In the genomic region with DNA sequence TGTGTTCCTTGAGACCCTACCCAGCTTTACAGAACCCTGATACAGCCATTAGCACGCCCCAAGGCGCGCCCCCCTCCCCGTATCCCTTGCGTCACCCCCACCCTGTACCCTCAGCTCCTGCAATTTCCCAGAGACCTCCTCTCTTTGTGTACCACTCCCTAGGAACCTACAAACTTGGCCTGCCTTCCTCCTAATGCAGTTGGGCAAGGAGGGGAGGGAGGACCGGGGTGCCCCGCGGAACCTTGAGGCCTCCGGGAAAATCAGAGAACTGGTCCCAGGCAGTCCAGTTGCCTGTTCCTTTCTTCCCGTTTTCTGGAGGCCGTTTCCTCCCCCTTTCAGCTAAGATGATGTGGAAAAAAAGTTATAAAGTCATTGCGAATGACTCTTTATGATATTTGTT, we compare ENCODE assay signal across 8 mouse cellular contexts. TPM values are rescaled to one million over a fixed set of nuclear protein-coding genes. Genes with fewer than 3 reads are reported as not detected.
DNase-seq lines count a peak whose midpoint lies in the region; ATAC-seq lines count a peak whose summit lies in the region.

No protein-coding gene starts in this region.

- H3K4me1 ChIP-seq in kidney, embryonic 16.5 days (ENCODE audit: insufficient read depth, low read length) = peaks cover 17% of the 10 kb centered on the region
- peaks cover 10% of the 10 kb centered on the region for H3K4me1 ChIP-seq in neural tube, embryonic 12.5 days

- no peak for ATAC-seq in kidney, embryonic 16.5 days (ENCODE audit: low FRiP score, low TSS enrichment)
- no peak; the same call in 1 of the 2 replicates for ATAC-seq in neural tube, embryonic 12.5 days (ENCODE audit: low FRiP score, low read depth)
- no peak for ATAC-seq in inflammation-experienced regulatory T-cells, adult 6 months
- no peak for ATAC-seq in megakaryocyte progenitor cell, adult 5-6 weeks (replicated peaks; ENCODE audit: poor library complexity)

- 0 out of 2 replicates have a peak overlapping the region, but pooled peaks have one; percentile 34 for H3K27ac ChIP-seq in kidney, embryonic 16.5 days (ENCODE audit: low read length)
- H3K27ac ChIP-seq in neural tube, embryonic 12.5 days = no peak overlapping the region

- H3K9ac ChIP-seq in kidney, embryonic 16.5 days (replicated peaks; ENCODE audit: low read length) = peak overlapping the region; percentile 93
- H3K9ac ChIP-seq in neural tube, embryonic 12.5 days = peak overlapping the region; percentile 84

- peak overlapping the region; percentile 77 for H3K4me3 ChIP-seq in kidney, embryonic 16.5 days (ENCODE audit: low read length)
- peak overlapping the region; percentile 81 for H3K4me3 ChIP-seq in neural tube, embryonic 12.5 days

- peak; percentile 7 to 11 for DNase-seq in cerebellum, adult 18-20 months
- no peak for DNase-seq in cerebellum, adult 11 months
- DNase-seq in testis, postnatal 10 days (ENCODE audit: low spot score) = peak; percentile 46
- no peak for DNase-seq in testis, postnatal 14 days (ENCODE audit: low spot score)

- 13% methylated on average over 12 of the region's 12 CpGs for WGBS in kidney, embryonic 16.5 days
- WGBS in neural tube, embryonic 12.5 days = 7% methylated on average over 12 of the region's 12 CpGs

- H3K4me2 ChIP-seq in kidney, embryonic 16.5 days (replicated peaks; ENCODE audit: low read depth, low read length) = peak overlapping the region; percentile 96
- peak overlapping the region; percentile 97 for H3K4me2 ChIP-seq in neural tube, embryonic 12.5 days (replicated peaks)

- no peaks in the 10 kb centered on the region for H3K36me3 ChIP-seq in kidney, embryonic 16.5 days (ENCODE audit: insufficient read depth, low read length)
- H3K36me3 ChIP-seq in neural tube, embryonic 12.5 days = no peaks in the 10 kb centered on the region

- H3K9me3 ChIP-seq in kidney, embryonic 16.5 days (ENCODE audit: low read length) = no peaks in the 10 kb centered on the region
- H3K9me3 ChIP-seq in neural tube, embryonic 12.5 days = no peaks in the 10 kb centered on the region

- H3K27me3 ChIP-seq in kidney, embryonic 16.5 days (ENCODE audit: insufficient read depth, low read length) = no peaks in the 10 kb centered on the region
- H3K27me3 ChIP-seq in neural tube, embryonic 12.5 days (replicated peaks) = no peaks in the 10 kb centered on the region

RNA-seq across cellular contexts. Expression of a gene that starts 1.3 kb away (rescaled TPM):
- 17.4 and 17.5 TPM in 2 replicates for polyA plus RNA-seq in kidney, embryonic 16.5 days (2015; fragmentation: Nextera tagmentation; extraction: Ambion mirVana)
- polyA plus RNA-seq in neural tube, embryonic 12.5 days (2016; fragmentation: Nextera tagmentation; extraction: Ambion mirVana) = 13.6 and 15.2 TPM in 2 replicates
- polyA plus RNA-seq in inflammation-experienced regulatory T-cells, adult 6 months (2017; shearing (Covaris generic)) = 1 to 10 TPM; 1.7 to 3.8 (median 2.8) TPM
- total RNA-seq in megakaryocyte progenitor cell, adult 5-6 weeks (2015) = 8.9 and 10.9 TPM in 2 replicates
- total RNA-seq in megakaryocyte progenitor cell, adult 5-6 weeks (2017) = 5.9 and 9.7 TPM in 2 replicates

RNA-seq across cellular contexts. Expression of a gene that starts 43.2 kb away (rescaled TPM):
- 67.5 and 68.8 TPM in 2 replicates for polyA plus RNA-seq in kidney, embryonic 16.5 days (2015; fragmentation: Nextera tagmentation; extraction: Ambion mirVana)
- polyA plus RNA-seq in neural tube, embryonic 12.5 days (2016; fragmentation: Nextera tagmentation; extraction: Ambion mirVana) = 96.7 and 99.8 TPM in 2 replicates
- 10 to 100 TPM; 15.8 to 35.5 (median 20.2) TPM for polyA plus RNA-seq in inflammation-experienced regulatory T-cells, adult 6 months (2017; shearing (Covaris generic))
- 70.9 and 82.2 TPM in 2 replicates for total RNA-seq in megakaryocyte progenitor cell, adult 5-6 weeks (2015)
- total RNA-seq in megakaryocyte progenitor cell, adult 5-6 weeks (2017) = 39.1 and 39.6 TPM in 2 replicates

Comparison
In these comparisons a context has a peak if more than half of its experiments do, and no peak if none do; other contexts are left out.
1. DNase-seq: peak in cerebellum, adult 18-20 months (2 of 2) and testis, postnatal 10 days (single experiment); none in cerebellum, adult 11 months (single experiment) and testis, postnatal 14 days (single experiment).